Mouse (Mus musculus) hindbrain, embryonic 15.5 days (tissue): ENCODE measurements around the gene Gdf2. TPM values are rescaled to one million over a fixed set of nuclear protein-coding genes. Genes with fewer than 3 reads are reported as not detected.

ENCODE experiments used
- ATAC-seq: fragments of 200-750 bp; cut with Nextera tagmentation; 2 replicates; pipeline ENCODE4 v1.8.0; 2017; ENCODE audit warnings: low read depth, moderate number of reproducible peaks, moderate TSS enrichment; ENCODE audit not compliant: low FRiP score
- H3K27ac ChIP-seq: fragments of 300-500 bp; sonication (generic); replicated peaks from 2 replicates; pipeline ENCODE4 v1.5.1; 2015; ENCODE audit warnings: mild to moderate bottlenecking, inconsistent platforms
- H3K27me3 ChIP-seq: fragments of 300-500 bp; sonication (generic); 2 replicates; pipeline ENCODE4 v1.6.1; 2015; ENCODE audit warnings: control low read depth, inconsistent platforms
- H3K36me3 ChIP-seq: fragments of 300-500 bp; sonication (generic); 2 replicates; pipeline ENCODE4 v1.6.1; 2015; ENCODE audit warnings: control low read depth, inconsistent platforms
- H3K4me1 ChIP-seq: fragments of 300-500 bp; sonication (generic); replicated peaks from 2 replicates; pipeline ENCODE4 v1.6.1; 2015; ENCODE audit warnings: control low read depth, inconsistent platforms
- H3K4me2 ChIP-seq: fragments of 300-500 bp; sonication (generic); 2 replicates; pipeline ENCODE4 v1.6.1; 2015; ENCODE audit warnings: moderate library complexity, mild to moderate bottlenecking, inconsistent platforms
- H3K4me3 ChIP-seq: fragments of 300-500 bp; sonication (generic); 2 replicates; pipeline ENCODE4 v1.5.1; 2015; ENCODE audit warnings: mild to moderate bottlenecking, inconsistent platforms
- H3K9ac ChIP-seq: fragments of 300-500 bp; sonication (generic); 2 replicates; pipeline ENCODE4 v1.6.1; 2015; ENCODE audit warnings: inconsistent platforms
- H3K9me3 ChIP-seq: fragments of 300-500 bp; sonication (generic); 2 replicates; pipeline ENCODE4 v1.6.1; 2016; ENCODE audit warnings: control low read depth, inconsistent platforms
- WGBS: fragments of 180-500 bp; shearing (Covaris S2); methylation state at CpG from one replicate; pipeline ENCODE4 v1.1.7; 2015; 5-methylcytosine and 5-hydroxymethylcytosine counted together
- polyA plus RNA-seq: library from polyadenylated mRNA; unstranded; fragments of >200 nt; fragmentation: Nextera tagmentation; extraction: Ambion mirVana; gene quantifications from 2 replicates; pipeline ENCODE4 v1.2.1, GENCODE M21; 2015

The Gdf2 gene
- polyA plus RNA-seq, 1 experiment from 2014 or later, result 0.06 TPM

- Histone ChIP-seq H3K9me3 (no peaks in the 10 kb centered on the region), H3K36me3 (no peaks in the 10 kb centered on the region), H3K4me1 (peaks cover 41% of the 10 kb centered on the region), H3K27me3 (peaks cover 59% of the 10 kb centered on the region), H3K27ac (no peak within 1 kb of the TSS), H3K4me3 (peak within 1 kb of the TSS; percentile 60), H3K9ac (peak within 1 kb of the TSS; percentile 46), H3K4me2 (peak within 1 kb of the TSS; percentile 97)
- WGBS, result under 1% methylated on average over 85 of the region's 85 CpGs
- ATAC-seq, result peak; percentile 81
These were observed 17.4 kb upstream of the Gdf2 start, which contains the start of gene Gdf10 for GRCm38 (mm10) chr14:33923168-33924070. Gene Gdf10 (plus strand): TSS chr14:33923587.

- no peak for ATAC-seq
- Histone ChIP-seq H3K4me1 (no peaks in the 10 kb centered on the region), H3K4me3 (no peak overlapping the region), H3K27me3 (no peaks in the 10 kb centered on the region; the same call in 1 of the 2 replicates), H3K27ac (no peak overlapping the region), H3K36me3 (no peaks in the 10 kb centered on the region), H3K9ac (no peak overlapping the region), H3K4me2 (no peak overlapping the region), H3K9me3 (no peaks in the 10 kb centered on the region)
- WGBS, result 65% methylated on average over 17 of the region's 17 CpGs
These were observed 9.0 kb upstream of the Gdf2 start for GRCm38 (mm10) chr14:33931853-33932252.

- H3K4me1 ChIP-seq, result no peaks in the 10 kb centered on the region
- no peak overlapping the region for H3K4me3 ChIP-seq
- H3K27me3 ChIP-seq, result no peaks in the 10 kb centered on the region; the same call in 1 of the 2 replicates
- 70% methylated on average over 10 of the region's 10 CpGs for WGBS
- H3K27ac ChIP-seq, result no peak overlapping the region
- H3K9me3 ChIP-seq, result no peaks in the 10 kb centered on the region
- no peak for ATAC-seq
- H3K9ac ChIP-seq, result no peak overlapping the region
- H3K36me3 ChIP-seq, result no peaks in the 10 kb centered on the region
- H3K4me2 ChIP-seq, result no peak overlapping the region
These were observed 7.7 kb upstream of the Gdf2 start for GRCm38 (mm10) chr14:33932935-33933703.

GRCm38 (mm10) chr14:33933778-33934317, 7.0 kb upstream of the Gdf2 start:
- Histone ChIP-seq H3K4me2 (no peak overlapping the region), H3K4me1 (no peaks in the 10 kb centered on the region), H3K27ac (no peak overlapping the region), H3K4me3 (no peak overlapping the region), H3K9ac (no peak overlapping the region), H3K9me3 (no peaks in the 10 kb centered on the region), H3K27me3 (no peaks in the 10 kb centered on the region; the same call in 1 of the 2 replicates), H3K36me3 (no peaks in the 10 kb centered on the region)
- WGBS, result 41% methylated on average over 5 of the region's 5 CpGs
- ATAC-seq, result no peak; the same call in 1 of the 2 replicates

- Histone ChIP-seq H3K27me3 (no peaks in the 10 kb centered on the region), H3K4me2 (peak overlapping the region; percentile 39), H3K9ac (no peak overlapping the region), H3K27ac (no peak overlapping the region), H3K36me3 (no peaks in the 10 kb centered on the region), H3K4me3 (no peak overlapping the region), H3K4me1 (no peaks in the 10 kb centered on the region), H3K9me3 (no peaks in the 10 kb centered on the region)
- 27% methylated on average over 9 of the region's 9 CpGs for WGBS
- peak; percentile 68; the same call in 1 of the 2 replicates for ATAC-seq
These were observed 1.7 kb upstream of the Gdf2 start for GRCm38 (mm10) chr14:33939117-33939516.

DNA sequence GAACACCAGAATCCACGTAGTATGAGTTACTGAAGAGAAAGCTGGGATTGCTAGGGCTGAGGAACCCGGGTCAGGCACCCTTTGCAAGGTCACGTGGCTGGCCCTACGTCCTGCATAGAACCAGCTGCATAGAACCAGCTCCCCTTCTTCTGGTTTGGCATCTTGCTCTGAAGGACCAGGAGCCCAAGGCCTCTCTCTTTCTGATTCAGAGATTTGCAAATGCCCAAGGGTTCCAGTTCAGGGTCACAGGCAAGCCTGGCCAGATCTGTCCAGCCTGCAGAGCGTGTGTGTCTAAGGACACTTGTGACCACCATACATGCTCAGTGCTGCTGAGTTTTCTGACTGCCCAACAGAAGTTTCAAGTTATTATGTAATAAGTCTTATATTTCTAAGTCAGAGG, 1.4 kb downstream of the Gdf2 start:
- Histone ChIP-seq H3K4me2 (no peak overlapping the region), H3K27ac (no peak overlapping the region), H3K36me3 (no peaks in the 10 kb centered on the region), H3K4me1 (no peaks in the 10 kb centered on the region), H3K9me3 (no peaks in the 10 kb centered on the region), H3K4me3 (no peak overlapping the region), H3K9ac (no peak overlapping the region), H3K27me3 (no peaks in the 10 kb centered on the region)
- 80% methylated on average over 5 of the region's 5 CpGs for WGBS
- no peak for ATAC-seq

- Histone ChIP-seq H3K4me2 (no peak overlapping the region), H3K9me3 (no peaks in the 10 kb centered on the region), H3K9ac (no peak overlapping the region), H3K36me3 (no peaks in the 10 kb centered on the region), H3K27me3 (no peaks in the 10 kb centered on the region), H3K27ac (no peak overlapping the region), H3K4me3 (no peak overlapping the region), H3K4me1 (no peaks in the 10 kb centered on the region)
- no peak for ATAC-seq
- 88% methylated on average over 6 of the region's 6 CpGs for WGBS
These were observed 5.3 kb downstream of the Gdf2 start for GRCm38 (mm10) chr14:33946125-33946524.

- no peaks in the 10 kb centered on the region for H3K9me3 ChIP-seq
- 58% methylated on average over 6 of the region's 6 CpGs for WGBS
- no peak overlapping the region for H3K27ac ChIP-seq
- H3K9ac ChIP-seq, result no peak overlapping the region
- no peak for ATAC-seq
- H3K4me1 ChIP-seq, result no peaks in the 10 kb centered on the region
- H3K4me2 ChIP-seq, result no peak overlapping the region
- no peak overlapping the region for H3K4me3 ChIP-seq
- no peaks in the 10 kb centered on the region for H3K36me3 ChIP-seq
- H3K27me3 ChIP-seq, result no peaks in the 10 kb centered on the region
These were observed 11.6 kb downstream of the Gdf2 start for GRCm38 (mm10) chr14:33952233-33952981.

GRCm38 (mm10) chr14:33953761-33954160, 12.9 kb downstream of the Gdf2 start, which contains the start of gene Rbp3:
Gene Rbp3 (plus strand): TSS chr14:33954003.
- H3K4me1 ChIP-seq, result no peaks in the 10 kb centered on the region
- no peaks in the 10 kb centered on the region for H3K36me3 ChIP-seq
- H3K9ac ChIP-seq, result no peak within 1 kb of the TSS
- H3K4me2 ChIP-seq, result no peak within 1 kb of the TSS
- no peak within 1 kb of the TSS for H3K27ac ChIP-seq
- ATAC-seq, result no peak
- H3K4me3 ChIP-seq, result no peak within 1 kb of the TSS
- no peaks in the 10 kb centered on the region for H3K27me3 ChIP-seq
- WGBS, result 84% methylated on average over 5 of the region's 5 CpGs
- H3K9me3 ChIP-seq, result no peaks in the 10 kb centered on the region

GRCm38 (mm10) chr14:33956055-33956454, 15.2 kb downstream of the Gdf2 start:
- H3K27ac ChIP-seq, result no peak overlapping the region
- no peaks in the 10 kb centered on the region for H3K9me3 ChIP-seq
- no peak overlapping the region for H3K4me2 ChIP-seq
- H3K36me3 ChIP-seq, result no peaks in the 10 kb centered on the region
- H3K27me3 ChIP-seq, result no peaks in the 10 kb centered on the region
- ATAC-seq, result no peak
- no peak overlapping the region for H3K4me3 ChIP-seq
- 83% methylated on average over 13 of the region's 13 CpGs for WGBS
- no peaks in the 10 kb centered on the region for H3K4me1 ChIP-seq
- H3K9ac ChIP-seq, result no peak overlapping the region

- 93% methylated on average over 4 of the region's 4 CpGs for WGBS
- Histone ChIP-seq H3K27ac (no peak overlapping the region), H3K4me1 (no peaks in the 10 kb centered on the region), H3K27me3 (no peaks in the 10 kb centered on the region), H3K9me3 (no peaks in the 10 kb centered on the region), H3K4me2 (no peak overlapping the region), H3K36me3 (no peaks in the 10 kb centered on the region), H3K4me3 (no peak overlapping the region), H3K9ac (no peak overlapping the region)
- no peak for ATAC-seq
These were observed 17.3 kb downstream of the Gdf2 start for GRCm38 (mm10) chr14:33958186-33958585.
